Mouse (Mus musculus) large intestine, adult 2 months (tissue): ENCODE results near the gene Hoxc5. TPM values are rescaled to one million over a fixed set of nuclear protein-coding genes. Genes with fewer than 3 reads are reported as not detected.

ENCODE experiments used
- DNase-seq: peaks from one replicate; pipeline ENCODE4 v3.0.0-alpha.2; 2012; ENCODE audit warnings: low read depth, low spot score
- WGBS: fragments of 180-500 bp; shearing (Covaris S2); methylation state at CpG from one replicate; pipeline ENCODE4 v1.1.7; 2018; 5-methylcytosine and 5-hydroxymethylcytosine counted together
- polyA plus RNA-seq: library from polyadenylated mRNA; depleted of rRNA; stranded (reverse); fragments of >200 nt; gene quantifications from 2 replicates; pipeline ENCODE4 v1.2.3, GENCODE M21; 2012; rRNA removed

Hoxc5 gene
- 1.5 and 1.7 TPM in 2 replicates for polyA plus RNA-seq

DNA sequence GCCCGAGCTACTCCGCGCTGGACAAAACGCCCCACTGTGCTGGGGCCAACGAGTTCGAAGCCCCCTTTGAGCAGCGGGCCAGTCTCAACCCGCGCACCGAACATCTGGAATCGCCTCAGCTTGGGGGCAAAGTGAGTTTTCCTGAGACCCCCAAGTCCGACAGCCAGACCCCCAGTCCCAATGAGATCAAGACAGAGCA lies at the start of gene Hoxc5:
Gene Hoxc5, plus strand, starts transcription at position 132 of the 199 bp plus-strand sequence.
- no peak for DNase-seq
- 9% methylated on average over 12 of the region's 12 CpGs for WGBS

DNA sequence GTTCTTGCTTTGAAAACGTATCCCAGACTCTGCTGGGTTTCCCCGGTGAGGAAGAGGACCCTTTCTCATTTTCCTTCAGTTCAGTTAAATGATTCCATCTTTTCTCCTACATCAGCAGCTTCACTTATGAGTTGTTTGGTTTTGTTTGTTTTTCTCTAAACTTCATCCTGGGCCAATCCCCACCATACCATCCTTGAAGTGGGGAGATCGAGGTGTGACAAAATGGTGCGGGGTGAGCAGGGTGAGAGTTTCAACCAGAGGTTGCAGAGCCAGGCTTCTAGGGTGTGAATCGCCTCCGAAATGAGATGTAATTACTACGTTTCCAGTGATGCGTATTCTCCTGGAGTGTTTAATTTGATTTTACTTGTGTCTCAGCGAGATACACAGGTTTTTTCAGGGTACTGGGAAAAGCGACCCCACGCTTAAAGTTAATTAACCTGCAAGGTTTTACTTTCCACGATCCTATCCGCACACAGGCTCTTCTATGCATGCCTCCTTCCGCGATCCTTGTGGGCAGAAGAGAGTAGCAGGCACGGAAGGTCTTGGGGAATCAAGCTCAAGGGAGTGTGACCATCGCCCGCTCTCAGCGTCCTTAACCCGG lies 49.2 kb upstream of the Hoxc5 start:
- 5% methylated on average over 20 of the region's 20 CpGs for WGBS
- no peak for DNase-seq

DNA sequence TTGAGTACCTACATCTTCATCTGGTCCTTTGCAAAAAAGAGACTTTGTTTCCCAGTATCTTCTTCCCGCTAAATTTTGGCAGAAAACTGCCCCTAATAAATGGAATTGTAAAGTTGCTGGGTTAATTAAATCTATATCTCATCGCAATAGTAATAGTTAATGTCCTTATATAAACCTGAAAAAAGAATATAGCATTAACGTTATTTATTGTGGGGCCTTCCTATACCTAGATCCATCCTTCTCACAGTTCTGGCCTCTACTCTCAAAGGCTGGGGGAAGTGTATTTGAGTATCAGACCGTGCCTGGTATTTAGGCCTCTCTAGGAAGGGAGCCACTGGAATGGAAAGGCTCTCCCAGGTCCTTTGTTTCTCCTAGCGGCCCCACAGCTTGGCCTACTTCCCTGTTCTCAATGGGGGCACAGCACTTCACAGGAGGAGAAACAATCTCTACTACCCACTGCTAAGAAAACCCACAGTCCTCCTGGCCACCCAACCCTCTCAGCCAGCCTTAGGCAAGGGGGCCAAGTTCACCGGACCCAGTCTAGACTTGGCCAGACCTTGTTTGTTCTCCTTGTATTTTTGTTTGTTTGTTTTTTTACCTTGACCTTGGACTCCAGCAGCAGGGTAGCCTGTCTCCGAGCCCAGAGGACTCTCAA lies 48.5 kb upstream of the Hoxc5 start:
- DNase-seq, result no peak
- 3% methylated on average over 7 of the region's 7 CpGs for WGBS

DNA sequence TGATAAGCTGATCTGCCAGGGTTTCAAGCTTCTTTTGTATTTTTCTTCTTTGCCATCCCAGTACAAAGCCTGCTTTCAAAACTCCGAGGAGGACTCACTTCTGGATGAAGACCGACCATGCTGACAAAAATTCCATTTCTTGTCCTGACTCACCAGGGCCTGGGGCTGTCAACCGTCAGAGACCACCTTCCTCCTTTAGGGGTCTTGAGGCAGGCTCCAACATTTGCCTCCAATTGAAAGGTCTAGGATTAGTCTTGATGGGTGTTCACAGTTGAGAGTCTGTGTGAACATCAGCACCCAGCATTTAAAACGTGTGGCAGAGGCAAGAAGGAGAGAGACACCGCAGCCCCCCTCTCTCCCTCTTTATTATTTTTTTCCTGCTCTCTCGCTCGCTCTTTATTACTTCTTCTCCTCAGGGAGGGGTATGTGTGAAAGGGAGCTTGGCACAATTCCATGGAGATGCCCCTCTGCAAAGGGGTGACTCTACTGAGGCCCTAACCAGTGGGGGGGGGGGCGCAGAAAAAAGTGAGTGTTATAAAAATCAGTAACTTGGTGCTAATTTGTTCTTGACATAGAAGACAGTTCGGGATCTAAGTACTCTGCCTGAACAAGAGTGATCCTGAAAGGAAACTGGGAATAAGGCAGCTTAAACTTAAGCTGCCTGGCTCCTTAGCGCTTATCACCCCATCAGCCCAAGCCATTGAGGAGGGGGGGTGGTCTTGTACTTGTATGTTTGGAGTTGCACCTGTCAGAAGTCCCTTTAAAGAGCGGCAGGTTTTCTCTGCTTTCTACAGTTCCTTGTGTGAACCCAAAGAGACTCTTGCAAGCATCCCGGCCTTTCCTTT lies 47.7 kb upstream of the Hoxc5 start:
- WGBS, result 4% methylated on average over 12 of the region's 12 CpGs
- DNase-seq, result no peak

DNA sequence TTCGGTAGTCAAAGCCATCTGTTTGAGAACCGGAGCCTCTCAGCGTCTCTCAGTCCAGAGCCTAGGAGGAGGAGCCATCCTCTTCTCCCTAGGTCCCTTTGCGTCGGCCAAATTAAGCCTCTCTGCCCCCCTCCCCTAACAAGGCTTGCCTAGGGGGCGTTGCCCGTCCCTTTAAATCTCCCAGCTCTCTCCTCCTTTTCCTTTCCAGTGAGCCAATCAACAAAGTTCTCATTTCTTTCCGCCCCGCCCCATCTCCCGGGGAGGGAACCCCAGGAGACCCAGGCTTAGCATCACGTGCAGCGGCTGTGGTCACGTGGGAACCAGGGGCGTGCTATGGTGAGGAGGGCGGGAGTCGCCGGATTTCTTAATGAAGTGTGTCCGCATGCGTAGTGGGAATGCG lies 46.6 kb upstream of the Hoxc5 start:
- WGBS, result 2% methylated on average over 20 of the region's 20 CpGs
- DNase-seq, result no peak

DNA sequence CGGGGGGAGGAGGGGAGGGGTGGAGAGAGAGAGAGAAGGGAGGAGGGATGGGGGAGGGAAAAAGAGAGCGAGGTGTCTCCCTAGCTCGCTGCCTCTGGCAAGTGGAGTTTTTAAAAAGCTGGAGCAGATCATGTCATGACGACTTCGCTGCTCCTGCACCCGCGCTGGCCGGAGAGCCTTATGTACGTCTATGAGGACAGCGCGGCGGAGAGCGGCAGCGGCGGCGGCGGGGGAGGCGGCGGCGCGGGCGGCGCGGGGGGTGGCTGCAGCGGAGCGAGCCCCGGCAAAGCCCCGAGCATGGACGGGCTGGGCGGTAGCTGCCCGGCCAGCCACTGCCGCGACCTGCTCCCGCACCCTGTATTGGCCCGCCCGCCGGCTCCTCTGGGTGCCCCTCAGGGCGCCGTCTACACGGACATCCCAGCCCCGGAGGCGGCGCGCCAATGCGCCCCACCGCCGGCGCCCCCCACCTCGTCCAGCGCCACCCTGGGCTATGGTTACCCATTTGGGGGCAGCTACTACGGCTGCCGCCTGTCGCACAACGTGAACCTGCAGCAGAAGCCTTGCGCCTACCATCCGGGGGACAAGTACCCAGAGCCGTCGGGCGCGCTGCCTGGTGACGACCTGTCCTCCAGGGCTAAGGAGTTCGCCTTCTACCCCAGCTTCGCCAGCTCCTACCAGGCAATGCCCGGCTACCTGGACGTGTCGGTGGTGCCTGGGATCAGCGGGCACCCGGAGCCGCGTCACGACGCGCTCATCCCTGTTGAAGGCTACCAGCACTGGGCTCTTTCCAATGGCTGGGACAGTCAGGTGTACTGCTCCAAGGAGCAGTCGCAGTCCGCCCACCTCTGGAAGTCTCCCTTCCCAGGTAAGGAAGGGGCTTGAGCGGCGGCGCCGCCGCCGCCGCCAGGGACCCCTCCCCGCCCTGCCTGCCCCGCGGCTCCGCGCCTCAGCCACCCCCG lies 45.9 kb upstream of the Hoxc5 start, which contains the start of gene Hoxc13:
Gene Hoxc13, plus strand, starts transcription at position 51 of the 959 bp plus-strand sequence.
- 5% methylated on average over 81 of the region's 88 CpGs for WGBS
- DNase-seq, result no peak

DNA sequence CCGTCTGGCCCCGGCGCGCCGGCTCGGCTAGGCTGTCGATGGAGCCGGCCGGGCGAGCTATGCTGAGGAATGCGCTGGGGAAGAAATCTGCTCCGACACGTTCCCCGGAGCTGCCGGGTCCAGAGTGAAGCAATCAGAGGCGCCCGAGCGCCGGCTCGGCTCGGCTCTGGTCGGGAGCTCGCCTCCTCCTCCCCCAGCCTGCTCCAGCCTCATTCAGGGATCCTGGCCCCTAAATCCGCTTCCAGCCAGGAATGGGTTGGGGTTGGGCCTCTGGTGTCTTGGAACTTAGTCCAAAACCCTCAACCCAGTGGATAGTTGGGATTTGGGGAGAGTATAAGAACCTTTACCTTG lies 45.3 kb upstream of the Hoxc5 start:
- WGBS, result 2% methylated on average over 24 of the region's 24 CpGs
- no peak for DNase-seq

DNA sequence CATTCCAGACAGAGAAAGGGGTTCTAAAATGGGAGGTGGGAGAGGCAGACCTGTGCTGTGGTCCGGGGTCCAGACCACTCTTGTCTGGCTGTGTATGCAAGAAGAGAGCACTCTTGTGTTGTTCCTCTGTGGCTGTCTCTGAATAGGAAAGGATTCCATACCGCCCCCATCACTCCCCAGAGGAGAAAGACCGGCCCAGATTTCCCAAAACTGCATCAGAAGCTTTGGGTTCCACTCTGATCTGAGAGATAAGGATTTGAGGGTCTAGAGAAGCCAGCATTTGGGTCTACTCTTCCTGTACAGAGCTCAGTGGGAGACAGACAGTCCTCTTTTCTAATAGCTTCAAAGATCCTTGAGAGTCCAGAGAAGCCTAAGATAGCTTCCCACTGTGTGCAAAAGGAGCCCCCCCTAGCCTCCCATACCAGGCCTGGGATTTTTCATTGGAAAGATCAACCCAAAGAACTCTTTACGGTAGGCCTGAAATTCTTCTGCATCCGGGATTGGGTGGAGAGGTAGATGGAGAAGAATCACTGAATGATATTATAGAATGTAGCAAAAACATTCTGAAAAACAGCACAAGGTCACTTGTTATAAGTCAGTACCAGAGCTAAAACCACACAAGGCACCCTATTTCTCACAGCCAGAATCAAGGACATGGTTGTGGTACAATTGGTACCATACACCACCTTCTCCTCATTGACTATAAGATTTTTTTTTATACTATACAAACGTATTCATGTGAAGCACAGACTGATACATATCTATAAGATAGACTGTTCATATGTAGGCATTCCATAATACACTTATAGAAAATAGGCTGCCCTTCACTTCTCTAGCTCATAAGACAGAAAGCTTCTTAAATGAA lies 44.4 kb upstream of the Hoxc5 start:
- WGBS, result 20% methylated on average over 6 of the region's 6 CpGs
- DNase-seq, result no peak

DNA sequence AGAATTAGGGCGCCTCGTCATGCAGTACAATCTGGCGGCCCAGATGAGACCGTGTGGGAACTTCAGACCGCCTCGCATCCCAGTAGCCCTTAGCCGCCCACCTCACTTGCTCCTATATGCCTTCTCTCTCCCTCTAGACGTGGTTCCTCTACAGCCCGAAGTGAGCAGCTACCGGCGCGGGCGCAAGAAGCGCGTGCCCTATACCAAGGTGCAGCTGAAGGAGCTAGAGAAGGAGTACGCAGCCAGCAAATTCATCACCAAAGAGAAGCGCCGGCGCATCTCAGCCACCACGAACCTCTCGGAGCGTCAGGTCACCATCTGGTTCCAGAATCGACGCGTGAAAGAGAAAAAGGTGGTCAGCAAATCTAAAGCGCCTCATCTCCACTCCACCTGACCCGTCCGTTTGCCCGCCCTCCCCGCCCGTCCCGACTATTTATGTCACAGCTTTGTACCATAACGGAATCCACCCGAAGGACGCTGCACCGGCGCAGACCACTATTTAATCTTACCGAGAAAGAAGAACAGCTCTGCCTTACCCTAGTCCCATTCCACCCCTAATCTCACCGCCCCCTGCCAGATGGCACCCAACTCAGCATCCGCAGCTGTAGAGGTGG lies 40.1 kb upstream of the Hoxc5 start:
- DNase-seq, result no peak
- WGBS, result 4% methylated on average over 40 of the region's 40 CpGs

DNA sequence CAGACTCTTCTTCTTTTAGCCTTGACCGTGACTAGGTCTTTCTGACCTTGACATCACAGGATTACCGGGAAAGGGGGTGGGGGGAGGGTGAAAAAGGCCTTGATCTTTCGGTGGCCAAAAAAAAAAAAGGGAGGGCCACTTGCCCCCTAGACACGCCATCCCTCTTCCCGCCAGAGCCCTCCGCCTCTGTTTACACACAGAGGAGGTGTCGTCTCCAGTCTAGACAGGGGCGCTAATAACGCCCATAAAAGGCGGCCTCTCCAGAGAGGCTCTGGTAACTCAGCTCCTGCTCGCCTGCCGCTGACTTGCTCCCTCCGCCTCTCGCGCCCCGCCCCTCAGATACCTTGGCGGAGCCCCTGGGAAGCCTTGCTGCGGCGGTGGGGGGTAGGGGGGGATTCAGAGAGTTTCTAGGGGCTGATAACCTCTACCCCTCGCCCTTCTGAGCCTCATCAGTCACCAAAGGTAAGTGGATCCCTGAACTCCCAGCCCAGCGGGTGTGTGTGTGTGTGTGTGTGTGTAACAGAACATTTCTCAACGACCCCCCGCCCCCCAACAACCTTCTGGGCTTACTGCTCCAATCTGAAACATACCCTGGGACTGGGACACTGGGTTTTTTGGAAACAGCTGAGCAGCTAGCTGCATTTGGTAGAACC lies 35.4 kb upstream of the Hoxc5 start:
- DNase-seq, result no peak
- 4% methylated on average over 23 of the region's 23 CpGs for WGBS

DNA sequence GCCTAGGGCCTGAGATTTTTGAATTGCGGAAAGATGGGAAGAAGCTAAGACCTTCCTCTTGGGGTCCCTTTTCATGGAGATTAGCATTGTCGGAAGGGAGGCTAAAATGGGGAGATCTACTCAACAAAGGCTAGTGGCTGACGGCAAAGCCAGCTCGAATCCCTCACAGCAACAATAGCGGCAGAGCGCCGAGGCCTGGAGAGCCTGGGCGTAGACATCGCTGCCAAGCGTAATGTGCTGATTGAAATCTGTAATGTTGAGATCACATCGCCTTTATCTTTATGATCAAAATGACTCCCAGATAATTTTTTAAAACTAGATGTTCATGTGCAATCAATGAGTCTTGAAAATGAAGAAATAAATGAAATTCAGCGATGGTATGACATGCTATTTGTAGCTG lies 32.8 kb upstream of the Hoxc5 start:
- no peak for DNase-seq
- 9% methylated on average over 12 of the region's 12 CpGs for WGBS

DNA sequence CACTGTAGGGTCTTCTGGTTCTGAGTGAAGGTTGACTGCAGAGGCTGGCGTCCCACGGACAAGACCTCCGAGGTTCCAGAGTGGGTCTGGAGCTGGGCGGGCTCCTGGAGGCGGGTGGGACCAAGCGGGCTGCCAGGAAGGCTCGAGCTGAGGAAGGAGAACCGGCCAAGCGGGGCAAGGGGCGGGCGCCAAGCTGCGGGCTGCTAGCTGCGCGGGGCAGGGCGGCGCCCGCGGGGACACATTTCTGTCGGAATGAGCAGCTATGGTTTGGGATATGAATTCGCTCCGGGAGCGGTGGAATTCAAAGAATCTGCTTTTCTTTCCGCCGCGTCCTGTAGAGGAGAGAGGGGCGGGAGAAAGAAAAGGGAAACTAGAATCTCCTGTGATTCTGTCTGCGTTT lies 32.3 kb upstream of the Hoxc5 start:
- WGBS, result 3% methylated on average over 27 of the region's 27 CpGs
- no peak for DNase-seq

DNA sequence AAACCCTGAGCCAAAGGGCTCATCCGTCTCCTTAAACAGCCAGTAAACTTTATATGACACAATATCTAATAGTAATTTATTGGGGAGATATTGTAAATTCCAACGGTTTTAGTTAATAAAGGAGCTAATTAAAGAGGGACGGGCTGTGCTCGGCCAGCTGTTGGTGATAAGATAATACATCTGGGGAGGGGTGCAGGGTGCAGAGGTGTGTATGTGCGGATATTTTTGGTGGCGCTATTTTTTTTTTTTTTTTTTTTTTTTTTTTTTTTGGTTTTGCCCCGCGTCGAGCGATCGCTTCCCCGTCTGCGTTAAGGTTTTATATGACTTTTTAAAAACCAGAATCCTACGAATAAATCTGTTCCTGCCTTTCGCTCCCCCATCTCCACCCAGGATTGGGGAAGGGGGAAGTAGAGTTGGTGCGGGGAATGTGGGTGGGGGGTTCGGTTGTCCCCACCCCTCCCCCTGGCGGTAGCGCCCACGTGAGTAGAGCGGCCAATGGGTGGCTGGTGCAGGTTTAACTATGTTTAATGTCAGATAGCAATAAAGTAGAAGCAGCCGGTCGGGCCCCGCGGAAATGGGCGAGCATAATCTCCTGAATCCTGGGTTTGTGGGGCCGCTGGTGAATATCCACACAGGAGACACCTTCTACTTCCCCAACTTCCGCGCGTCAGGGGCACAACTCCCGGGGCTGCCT lies 30.8 kb upstream of the Hoxc5 start, which contains the start of gene Hoxc12:
Gene Hoxc12, plus strand, starts transcription at position 479 of the 694 bp plus-strand sequence.
- WGBS, result 2% methylated on average over 31 of the region's 31 CpGs
- no peak for DNase-seq

DNA sequence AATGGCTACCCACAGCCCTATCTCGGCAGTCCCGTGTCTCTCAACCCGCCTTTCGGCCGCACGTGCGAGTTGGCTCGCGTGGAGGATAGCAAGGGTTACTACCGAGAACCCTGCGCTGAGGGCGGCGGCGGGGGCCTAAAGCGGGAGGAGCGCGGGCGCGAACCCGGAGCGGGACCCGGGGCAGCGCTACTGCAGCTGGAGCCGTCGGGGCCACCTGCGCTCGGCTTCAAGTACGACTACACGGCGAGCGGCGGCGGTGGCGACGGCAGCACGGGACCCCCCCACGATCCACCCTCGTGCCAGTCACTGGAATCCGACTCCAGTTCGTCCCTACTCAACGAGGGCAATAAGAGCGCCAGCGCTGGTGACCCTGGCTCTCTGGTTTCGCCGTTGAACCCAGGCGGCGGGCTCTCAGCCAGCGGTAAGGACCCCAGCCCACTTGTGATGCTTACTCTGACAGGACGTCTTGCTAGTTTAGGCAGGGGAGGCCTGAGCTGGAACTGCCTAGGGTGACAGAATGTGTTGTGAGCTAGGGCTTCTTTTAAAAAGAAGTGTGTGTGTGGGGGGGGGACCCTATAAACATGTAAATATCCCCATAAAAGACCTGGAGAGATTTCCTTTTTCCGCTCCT lies 30.1 kb upstream of the Hoxc5 start:
- 3% methylated on average over 50 of the region's 50 CpGs for WGBS
- DNase-seq, result no peak

DNA sequence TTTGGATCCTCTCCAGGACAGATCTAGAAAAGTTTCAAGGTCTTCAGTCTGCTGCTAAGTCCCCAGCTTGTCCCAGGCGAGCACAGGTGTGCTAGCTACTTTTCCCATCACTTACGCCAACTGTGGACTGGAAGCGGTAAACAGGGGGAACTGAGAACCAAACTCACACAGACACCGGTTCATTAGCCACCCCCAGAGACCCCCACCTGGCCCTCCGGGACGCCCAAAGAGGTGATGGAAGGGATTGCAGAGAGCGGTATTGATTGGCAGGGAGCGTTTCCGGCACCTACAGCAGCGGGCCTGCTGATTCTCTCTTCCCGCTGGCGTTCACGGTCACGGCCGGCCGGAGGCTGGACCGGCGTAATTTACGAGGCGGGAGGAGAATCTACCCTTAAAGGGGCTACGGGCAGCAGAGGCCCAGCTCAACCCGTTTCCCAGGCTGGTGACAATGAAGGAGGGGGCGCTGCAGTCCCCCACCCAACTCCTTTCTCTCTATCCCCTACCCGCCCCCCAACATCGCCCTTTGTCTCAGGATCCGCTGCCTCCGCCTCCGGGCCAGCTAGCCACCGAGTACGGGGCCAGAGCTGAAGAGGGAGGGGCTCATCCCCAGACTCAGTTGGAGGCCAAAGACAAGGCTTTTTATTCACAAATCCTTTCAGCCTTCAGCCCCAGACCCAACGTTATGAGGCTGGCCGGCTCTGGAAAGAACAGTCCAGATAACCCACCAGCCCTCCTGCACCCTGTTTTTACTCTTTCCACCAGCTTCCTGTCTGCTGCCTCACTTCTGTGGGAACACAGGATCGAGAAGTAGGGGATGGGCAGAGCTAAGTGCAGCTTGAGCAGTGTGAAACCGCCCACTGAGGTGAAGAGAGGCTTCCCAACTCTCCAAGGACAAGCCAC lies 27.7 kb upstream of the Hoxc5 start:
- WGBS, result 5% methylated on average over 34 of the region's 34 CpGs

DNA sequence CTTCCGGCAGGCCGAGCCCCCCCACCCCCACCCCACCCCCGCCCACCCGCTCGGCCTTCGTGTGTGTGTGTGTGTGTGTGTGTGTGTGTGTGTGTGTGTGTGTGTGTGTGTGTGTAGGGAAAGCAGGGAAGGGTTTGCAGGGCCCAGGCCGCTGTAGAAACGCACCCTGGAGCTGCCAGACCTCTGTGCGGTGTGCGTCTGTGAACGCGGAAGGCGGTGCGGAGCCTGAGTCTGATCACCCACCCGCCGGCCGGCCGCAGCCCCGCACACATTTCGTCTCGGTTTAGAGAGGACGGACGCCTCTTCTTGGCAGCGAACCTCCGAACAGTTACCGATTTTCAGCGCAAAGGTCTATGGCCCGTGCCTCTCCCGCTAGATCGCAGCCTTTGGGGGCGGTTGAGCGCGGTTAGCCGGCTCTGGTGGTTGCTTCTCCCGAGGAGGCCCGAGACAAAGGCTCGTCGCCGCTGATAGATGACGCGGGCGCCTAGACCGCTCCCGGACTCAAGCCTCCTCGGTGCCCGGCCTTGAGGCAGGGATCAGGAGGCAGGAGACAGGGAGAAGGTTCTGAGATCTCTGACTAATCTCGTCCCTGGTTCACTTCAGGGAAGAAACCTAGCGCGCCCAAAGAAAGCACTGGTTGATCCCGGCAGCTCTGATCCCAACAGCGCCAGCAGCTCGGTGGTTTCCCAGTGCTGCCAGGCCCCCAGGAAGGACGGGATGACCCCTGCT lies 24.3 kb upstream of the Hoxc5 start:
- no peak for DNase-seq
- WGBS, result 3% methylated on average over 52 of the region's 53 CpGs

More for the DNA sequence above, 27.7 kb upstream of the Hoxc5 start:
- DNase-seq, result no peak
